Mouse (Mus musculus) CH12.LX (cell line): ENCODE measurements around the gene Prrc2b. TPM values are rescaled to one million over a fixed set of nuclear protein-coding genes. Genes with fewer than 3 reads are reported as not detected.

Source experiments
- DNase-seq: peaks from one replicate; pipeline ENCODE4 v3.0.0-alpha.2; 2013; ENCODE audit errors: extremely low read depth
- H3K27ac ChIP-seq: 2 replicates; pipeline ENCODE4 v1.5.1; 2012; ENCODE audit warnings: low read depth, mild to moderate bottlenecking, control low read depth, moderate library complexity; ENCODE audit not compliant: insufficient read depth
- H3K27me3 ChIP-seq: replicated peaks from 2 replicates; pipeline ENCODE3; 2012; ENCODE audit warnings: inconsistent platforms
- H3K36me3 ChIP-seq, 2 experiments: replicated peaks in 1 of 2; 2 replicates each; pipeline versions ENCODE3 to v1.6.1; 2012; ENCODE audit warnings: inconsistent platforms in 1 of 2, low read length in 1 of 2, mild to moderate bottlenecking in 1 of 2, mixed read lengths in 1 of 2, moderate library complexity in 1 of 2; ENCODE audit not compliant: control insufficient read depth in 1 of 2, insufficient read depth in 1 of 2
- H3K4me1 ChIP-seq, 2 experiments: 2 replicates each; pipeline ENCODE4 v1.6.1; 2012; ENCODE audit warnings: inconsistent platforms in 1 of 2, moderate library complexity in 1 of 2; ENCODE audit not compliant: insufficient read depth in 2 of 2, control insufficient read depth in 1 of 2
- H3K4me2 ChIP-seq: 2 replicates; pipeline ENCODE4 v1.6.1; 2012; ENCODE audit warnings: low read depth, mild to moderate bottlenecking, control low read depth; ENCODE audit not compliant: poor library complexity, insufficient read depth, severe bottlenecking
- H3K4me3 ChIP-seq, 3 experiments: fragments of 150-350 bp in 1 of 3; sonication (generic) in 1 of 3; replicated peaks in 1 of 3; 2 replicates each; pipeline versions ENCODE3 to v1.5.1; 2011 to 2012; ENCODE audit warnings: low read depth in 2 of 3, low read length in 2 of 3, mild to moderate bottlenecking in 2 of 3, moderate library complexity in 2 of 3, control low read depth in 1 of 3, improper control_type of control experiment in 1 of 3, inconsistent platforms in 1 of 3, mixed read lengths in 1 of 3; ENCODE audit not compliant: poor library complexity in 1 of 3
- H3K79me2 ChIP-seq: replicated peaks from 2 replicates; pipeline ENCODE4 v1.6.1; 2012; ENCODE audit warnings: mild to moderate bottlenecking, moderate library complexity; ENCODE audit not compliant: control insufficient read depth, poor library complexity, insufficient read depth, severe bottlenecking; ENCODE audit errors: extremely low read depth
- H3K9ac ChIP-seq: 2 replicates; pipeline ENCODE4 v1.6.1; 2012; ENCODE audit warnings: low read depth, mild to moderate bottlenecking, control low read depth, moderate library complexity; ENCODE audit not compliant: insufficient read depth
- H3K9me3 ChIP-seq: replicated peaks from 2 replicates; pipeline ENCODE3; 2012; ENCODE audit warnings: low read length, inconsistent platforms, mixed read lengths
- CHD2 ChIP-seq: IDR thresholded peaks from 2 replicates; pipeline ENCODE4 v1.6.1; 2011; ENCODE audit warnings: low read length, improper control_type of control experiment
- GABPA ChIP-seq: IDR thresholded peaks from 2 replicates; pipeline ENCODE4 v1.6.1; 2012; ENCODE audit warnings: low read depth, low read length, improper control_type of control experiment, inconsistent platforms; ENCODE audit not compliant: insufficient replicate concordance
- IRF4 ChIP-seq: IDR thresholded peaks from 2 replicates; pipeline ENCODE4 v1.6.1; 2014; ENCODE audit warnings: low read depth, mild to moderate bottlenecking, inconsistent platforms, low read length, improper control_type of control experiment
- JUN ChIP-seq: IDR thresholded peaks from 2 replicates; pipeline ENCODE4 v1.6.1; 2011; ENCODE audit warnings: low read depth, mild to moderate bottlenecking, low read length, improper control_type of control experiment, moderate library complexity; ENCODE audit not compliant: insufficient read depth
- MAZ ChIP-seq: IDR thresholded peaks from 2 replicates; pipeline ENCODE4 v1.6.1; 2012; ENCODE audit warnings: low read depth, mild to moderate bottlenecking, inconsistent platforms, low read length, improper control_type of control experiment, moderate library complexity
- NRF1 ChIP-seq: IDR thresholded peaks from 2 replicates; pipeline ENCODE4 v1.6.1; 2014; ENCODE audit warnings: low read depth, mild to moderate bottlenecking, inconsistent platforms, low read length, improper control_type of control experiment, moderate library complexity
- PAX5 ChIP-seq: IDR thresholded peaks from 2 replicates; pipeline ENCODE4 v1.6.1; 2012; ENCODE audit warnings: low read length, inconsistent platforms, mixed read lengths
- POLR2A ChIP-seq: IDR thresholded peaks from 2 replicates; pipeline ENCODE4 v1.6.1; 2011; ENCODE audit warnings: low read depth, mild to moderate bottlenecking, improper control_type of control experiment, low read length
- RAD21 ChIP-seq: IDR thresholded peaks from 2 replicates; pipeline ENCODE4 v1.6.1; 2011; ENCODE audit warnings: low read depth, mild to moderate bottlenecking, low read length, improper control_type of control experiment, moderate library complexity
- SIN3A ChIP-seq: IDR thresholded peaks from 2 replicates; pipeline ENCODE4 v1.6.1; 2012; ENCODE audit warnings: low read length, improper control_type of control experiment, inconsistent platforms
- SMC3 ChIP-seq: IDR thresholded peaks from 2 replicates; pipeline ENCODE4 v1.6.1; 2011; ENCODE audit warnings: low read depth, low read length, improper control_type of control experiment
- USF1 ChIP-seq: IDR thresholded peaks from 2 replicates; pipeline ENCODE4 v1.6.1; 2014; ENCODE audit warnings: low read depth, mild to moderate bottlenecking, inconsistent platforms, low read length, improper control_type of control experiment
- USF2 ChIP-seq: conservative IDR thresholded peaks from 2 replicates; pipeline ENCODE4 v1.6.1; 2011; ENCODE audit warnings: low read depth, low read length, improper control_type of control experiment
- ZKSCAN1 ChIP-seq: IDR thresholded peaks from 2 replicates; pipeline ENCODE4 v1.6.1; 2012; ENCODE audit warnings: low read depth, inconsistent platforms, low read length, improper control_type of control experiment, borderline replicate concordance
- ZNF384 ChIP-seq: IDR thresholded peaks from 2 replicates; pipeline ENCODE4 v1.6.1; 2012; ENCODE audit warnings: low read depth, low read length, improper control_type of control experiment, inconsistent platforms
- dilution Hi-C: fragments of 300-500 bp; cut with MboI; formaldehyde crosslinking; loops from 2 replicates; pipeline ENCODE4 v1.14.3; 2020; ENCODE audit warnings: low sequenced_read_pairs; ENCODE audit not compliant: extremely low pct_unique_long_range_greater_than_20kb, extremely low pct_ligation_motif_present
- in situ Hi-C: fragments of 300-500 bp; cut with MboI; formaldehyde crosslinking; loops from 3 replicates; pipeline ENCODE4 v1.14.3; 2019; ENCODE audit warnings: low sequenced_read_pairs, low pct_ligation_motif_present, low pct_unique_long_range_greater_than_20kb, mixed read lengths
- polyA plus RNA-seq: library from polyadenylated mRNA; unstranded; fragments of >175 nt; gene quantifications from 2 replicates; pipeline ENCODE4 v1.2.1, GENCODE M21; 2012; ENCODE audit warnings: low read depth; ENCODE audit not compliant: insufficient read length
- total RNA-seq, 2 experiments: library from RNA; depleted of rRNA; stranded (reverse); fragments of 300-350 nt in 1 of 2; fragments of >200 nt in 1 of 2; gene quantifications; 2 replicates each; pipeline ENCODE4 v1.2.3; 2012 to 2014

Prrc2b gene
- total and polyA plus RNA-seq, 3 experiments: 7.6 to 59.9 (median 42.2) TPM

- Histone ChIP-seq H3K79me2 (0 out of 2 replicates have a peak, but pooled peaks cover 2% of the 10 kb centered on the region), H3K4me1 (peaks cover 4 to 30% of the 10 kb centered on the region in 2 experiments; a peak in 2 of 4 replicates), H3K4me2 (peak overlapping the region; percentile 55), H3K9me3 (no peaks in the 10 kb centered on the region), H3K4me3 (peak overlapping the region; percentile 58 to 82 (median 75)), H3K9ac (peak overlapping the region; percentile 76), H3K27ac (no peak overlapping the region), H3K27me3 (no peaks in the 10 kb centered on the region), H3K36me3 (peaks cover 14 to 58% of the 10 kb centered on the region in 2 experiments)
- no peak for DNase-seq
- in situ Hi-C loops: no loop called here
- TF ChIP-seq ZNF384: no peak
- dilution Hi-C loops: no loop called here
These were observed 86.7 kb downstream of the Prrc2b start for GRCm38 (mm10) chr2:32237571-32237970.

- H3K9me3 ChIP-seq: no peaks in the 10 kb centered on the region
- no peak overlapping the region for H3K9ac ChIP-seq
- H3K4me1 ChIP-seq: peaks cover 4 to 22% of the 10 kb centered on the region in 2 experiments; a peak in 2 of 4 replicates
- H3K27ac ChIP-seq: no peak overlapping the region
- in situ Hi-C loops: no loop called here
- TF ChIP-seq IRF4: no peak
- no peak for TF ChIP-seq USF2
- TF ChIP-seq POLR2A: no peak
- no peak for TF ChIP-seq RAD21
- no peak for TF ChIP-seq ZKSCAN1
- no peak for TF ChIP-seq PAX5
- no peak overlapping the region for H3K4me3 ChIP-seq
- peaks cover 10 to 57% of the 10 kb centered on the region in 2 experiments for H3K36me3 ChIP-seq
- H3K27me3 ChIP-seq: no peaks in the 10 kb centered on the region
- dilution Hi-C loops: no loop called here
- H3K4me2 ChIP-seq: no peak overlapping the region
- DNase-seq: no peak
- 0 out of 2 replicates have a peak, but pooled peaks cover 2% of the 10 kb centered on the region for H3K79me2 ChIP-seq
These were observed 88.0 kb downstream of the Prrc2b start for GRCm38 (mm10) chr2:32238708-32239435.

GRCm38 (mm10) chr2:32240591-32240990 is 89.7 kb downstream of the Prrc2b start:
- no peaks in the 10 kb centered on the region for H3K27me3 ChIP-seq
- in situ Hi-C loops: no loop called here
- H3K4me2 ChIP-seq: no peak overlapping the region
- no peaks in the 10 kb centered on the region for H3K9me3 ChIP-seq
- H3K79me2 ChIP-seq: no peaks in the 10 kb centered on the region
- TF ChIP-seq SIN3A (no peak), USF1 (no peak), CHD2 (no peak), GABPA (no peak), ZNF384 (no peak), SMC3 (no peak), MAZ (no peak), NRF1 (no peak), ZKSCAN1 (no peak), JUN (no peak)
- TF ChIP-seq, all 38 proteins: peak for 0
- peaks cover 0 to 8% of the 10 kb centered on the region in 2 experiments; a peak in 2 of 4 replicates for H3K4me1 ChIP-seq
- no peak overlapping the region for H3K27ac ChIP-seq
- peaks cover 22 to 63% of the 10 kb centered on the region in 2 experiments for H3K36me3 ChIP-seq
- no peak overlapping the region for H3K4me3 ChIP-seq
- no peak overlapping the region for H3K9ac ChIP-seq
- dilution Hi-C loops: no loop called here
- no peak for DNase-seq
